ENCODE assay signal across 8 mouse cellular contexts in genomic region chr5:115300035-115300744, GRCm38 (mm10). TPM values are rescaled to one million over a fixed set of nuclear protein-coding genes. Genes with fewer than 3 reads are reported as not detected.
DNase-seq lines count a peak whose midpoint lies in the region; ATAC-seq and TF ChIP-seq lines count a peak whose summit lies in the region.

No protein-coding gene starts in this region.

- H3K9ac ChIP-seq in embryonic facial prominence, embryonic 13.5 days = peak overlapping the region; percentile 94
- H3K9ac ChIP-seq in heart, adult 2 months (ENCODE audit: low read depth, low read length) = peak overlapping the region; percentile 94
- H3K9ac ChIP-seq in limb, embryonic 14.5 days (ENCODE audit: low read depth, low read length, severe bottlenecking) = peak overlapping the region; percentile 88
- peak overlapping the region; percentile 85 for H3K9ac ChIP-seq in midbrain, embryonic 14.5 days (replicated peaks; ENCODE audit: low read length)

- H3K9me3 ChIP-seq in embryonic facial prominence, embryonic 13.5 days = no peaks in the 10 kb centered on the region
- H3K9me3 ChIP-seq in limb, embryonic 14.5 days (ENCODE audit: control insufficient read depth, low read length) = no peaks in the 10 kb centered on the region
- H3K9me3 ChIP-seq in midbrain, embryonic 14.5 days (ENCODE audit: control insufficient read depth, low read length) = no peaks in the 10 kb centered on the region

- DNase-seq in adrenal gland, postnatal 14 days = peak; percentile 69
- DNase-seq in heart, adult 2 months = peak in 1 of 2 experiments; percentile 72
- DNase-seq in kidney, adult 18-20 months = peak; percentile 72
- DNase-seq in limb, embryonic 14.5 days (ENCODE audit: low spot score) = peak; percentile 76
- peak; percentile 86 for DNase-seq in midbrain, embryonic 14.5 days
- DNase-seq in telencephalon, adult 2 months (ENCODE audit: low read depth, low spot score) = peak; percentile 93

- TF ChIP-seq CTCF in heart, adult 2 months (IDR thresholded peaks at IDR 0.05) = peak; percentile 45

- TF ChIP-seq EP300 in heart, adult 2 months (IDR thresholded peaks at IDR 0.05; ENCODE audit: insufficient read depth, low read depth, low read length) = no peak

- intact Hi-C loops in heart, adult 2 months (cut with DNase I) = loop anchor here (2.0 kb wide), 5 partner anchors 19 to 49 kb away; partner anchors contain the start of genes Cox6a1, Rnf10 and Srsf9

- H3K4me1 ChIP-seq in embryonic facial prominence, embryonic 13.5 days = peaks cover 34% of the 10 kb centered on the region
- H3K4me1 ChIP-seq in heart, adult 2 months (ENCODE audit: control insufficient read depth, insufficient read depth, low read length) = peaks cover 2% of the 10 kb centered on the region; the same call in 1 of the 2 replicates
- peaks cover 12% of the 10 kb centered on the region; the same call in 1 of the 2 replicates for H3K4me1 ChIP-seq in limb, embryonic 14.5 days (ENCODE audit: control insufficient read depth, insufficient read depth, low read length)
- H3K4me1 ChIP-seq in midbrain, embryonic 14.5 days (ENCODE audit: control insufficient read depth, insufficient read depth, low read length) = peaks cover 19% of the 10 kb centered on the region

- no peaks in the 10 kb centered on the region for H3K27me3 ChIP-seq in embryonic facial prominence, embryonic 13.5 days
- no peaks in the 10 kb centered on the region for H3K27me3 ChIP-seq in heart, adult 2 months (ENCODE audit: control insufficient read depth, insufficient read depth, low read length)
- H3K27me3 ChIP-seq in limb, embryonic 14.5 days (ENCODE audit: control insufficient read depth, insufficient read depth, low read length) = no peaks in the 10 kb centered on the region
- peaks cover 4% of the 10 kb centered on the region; the same call in 1 of the 2 replicates for H3K27me3 ChIP-seq in midbrain, embryonic 14.5 days (ENCODE audit: control insufficient read depth, insufficient read depth, low read length)

- WGBS in embryonic facial prominence, embryonic 13.5 days = under 1% methylated on average over 45 of the region's 46 CpGs
- 1% methylated on average over 46 of the region's 46 CpGs for WGBS in heart, adult 2 months
- WGBS in limb, embryonic 14.5 days = under 1% methylated on average over 40 of the region's 46 CpGs
- under 1% methylated on average over 46 of the region's 46 CpGs for WGBS in midbrain, embryonic 14.5 days

- ATAC-seq in CD4-positive, CD25-positive, alpha-beta regulatory T cell, adult 4 months = peak; percentile 46
- peak; percentile 11; the same call in 1 of the 2 replicates for ATAC-seq in embryonic facial prominence, embryonic 13.5 days (ENCODE audit: insufficient number of reproducible peaks, insufficient read depth, low FRiP score, low TSS enrichment, low read depth)
- no peak; the same call in 1 of the 2 replicates for ATAC-seq in limb, embryonic 14.5 days (ENCODE audit: low FRiP score, low read depth)
- peak; percentile 49 for ATAC-seq in midbrain, embryonic 14.5 days (ENCODE audit: low FRiP score, low TSS enrichment)

- no peaks in the 10 kb centered on the region for H3K79me2 ChIP-seq in heart, adult 2 months (replicated peaks; ENCODE audit: control insufficient read depth, insufficient read depth, low read length)

- peaks cover 40% of the 10 kb centered on the region for H3K36me3 ChIP-seq in embryonic facial prominence, embryonic 13.5 days
- peaks cover 12% of the 10 kb centered on the region for H3K36me3 ChIP-seq in heart, adult 2 months (ENCODE audit: control insufficient read depth, insufficient read depth, low read length)
- peaks cover 43% of the 10 kb centered on the region for H3K36me3 ChIP-seq in limb, embryonic 14.5 days (ENCODE audit: control insufficient read depth, insufficient read depth, low read length)
- peaks cover 40% of the 10 kb centered on the region for H3K36me3 ChIP-seq in midbrain, embryonic 14.5 days (ENCODE audit: control insufficient read depth, insufficient read depth, low read length)

- peak overlapping the region; percentile 95 for H3K27ac ChIP-seq in embryonic facial prominence, embryonic 13.5 days
- H3K27ac ChIP-seq in heart, adult 2 months = peak overlapping the region; percentile 89
- H3K27ac ChIP-seq in limb, embryonic 14.5 days (replicated peaks; ENCODE audit: low read depth, low read length) = peak overlapping the region; percentile 89
- peak overlapping the region; percentile 89 for H3K27ac ChIP-seq in midbrain, embryonic 14.5 days (replicated peaks; ENCODE audit: low read depth, low read length)

- H3K4me2 ChIP-seq in embryonic facial prominence, embryonic 13.5 days = peak overlapping the region; percentile 78
- peak overlapping the region; percentile 76 for H3K4me2 ChIP-seq in limb, embryonic 14.5 days (replicated peaks; ENCODE audit: low read depth, low read length, severe bottlenecking)
- peak overlapping the region; percentile 87 for H3K4me2 ChIP-seq in midbrain, embryonic 14.5 days (ENCODE audit: low read length)

- TF ChIP-seq POLR2A in heart, adult 2 months (IDR thresholded peaks at IDR 0.05; ENCODE audit: insufficient read depth, low read depth, low read length) = no peak
- no peak for TF ChIP-seq POLR2A in limb, embryonic 14.5 days (IDR thresholded peaks at IDR 0.05; ENCODE audit: borderline replicate concordance, extremely low read depth, insufficient read depth, insufficient read length)

- peak overlapping the region; percentile 90 for H3K4me3 ChIP-seq in embryonic facial prominence, embryonic 13.5 days
- H3K4me3 ChIP-seq in heart, adult 2 months = peak overlapping the region; percentile 96
- H3K4me3 ChIP-seq in limb, embryonic 14.5 days (replicated peaks; ENCODE audit: low read length) = peak overlapping the region; percentile 91
- peak overlapping the region; percentile 80 for H3K4me3 ChIP-seq in midbrain, embryonic 14.5 days (replicated peaks; ENCODE audit: low read depth, low read length)

RNA-seq across cellular contexts. Expression of gene Dynll1, which starts 0.6 kb away (rescaled TPM):
- polyA plus RNA-seq in CD4-positive, CD25-positive, alpha-beta regulatory T cell, adult 4 months (2017; shearing (Covaris generic)) = 100 to 1,000 TPM; 272 to 484 TPM
- total RNA-seq in adrenal gland, postnatal 14 days (2021) = 283 and 320 TPM in 2 replicates
- polyA plus RNA-seq in embryonic facial prominence, embryonic 13.5 days (2015; fragmentation: Nextera tagmentation; extraction: Ambion mirVana) = 1,732 and 1,829 TPM in 2 replicates
- total RNA-seq in heart, adult 2 months (2021) = 10 to 100 TPM; 65.1 to 85.6 TPM
- 65.2 and 83.8 TPM in 2 replicates for polyA plus RNA-seq in heart, adult 2 months (2012; rRNA removed)
- 503 and 1,052 TPM in 2 replicates for polyA plus RNA-seq in limb, embryonic 14.5 days (2012; rRNA removed)
- polyA plus RNA-seq in limb, embryonic 14.5 days (2014; fragmentation: Nextera tagmentation; extraction: Ambion mirVana) = 1,814 and 1,833 TPM in 2 replicates
- 1,201 and 1,312 TPM in 2 replicates for polyA plus RNA-seq in midbrain, embryonic 14.5 days (2014; fragmentation: Nextera tagmentation; extraction: Ambion mirVana)

RNA-seq across cellular contexts. Expression of gene Coq5, which starts 20.7 kb away (rescaled TPM):
- 10 to 100 TPM; 32.2 to 43.3 TPM for polyA plus RNA-seq in CD4-positive, CD25-positive, alpha-beta regulatory T cell, adult 4 months (2017; shearing (Covaris generic))
- total RNA-seq in adrenal gland, postnatal 14 days (2021) = 80.4 and 83.1 TPM in 2 replicates
- polyA plus RNA-seq in embryonic facial prominence, embryonic 13.5 days (2015; fragmentation: Nextera tagmentation; extraction: Ambion mirVana) = 42.5 and 43.2 TPM in 2 replicates
- 100 to 1,000 TPM; 140 to 146 TPM for total RNA-seq in heart, adult 2 months (2021)
- polyA plus RNA-seq in heart, adult 2 months (2012; rRNA removed) = 57.1 and 84.0 TPM in 2 replicates
- 11.5 and 13.7 TPM in 2 replicates for polyA plus RNA-seq in limb, embryonic 14.5 days (2012; rRNA removed)
- 38.5 and 39.9 TPM in 2 replicates for polyA plus RNA-seq in limb, embryonic 14.5 days (2014; fragmentation: Nextera tagmentation; extraction: Ambion mirVana)
- polyA plus RNA-seq in midbrain, embryonic 14.5 days (2014; fragmentation: Nextera tagmentation; extraction: Ambion mirVana) = 49.6 and 50.0 TPM in 2 replicates

RNA-seq across cellular contexts. Expression of gene Srsf9, which starts 26.8 kb away (rescaled TPM):
- 10 to 100 TPM; 13.9 to 26.3 TPM for polyA plus RNA-seq in CD4-positive, CD25-positive, alpha-beta regulatory T cell, adult 4 months (2017; shearing (Covaris generic))
- total RNA-seq in adrenal gland, postnatal 14 days (2021) = 71.3 and 78.3 TPM in 2 replicates
- polyA plus RNA-seq in embryonic facial prominence, embryonic 13.5 days (2015; fragmentation: Nextera tagmentation; extraction: Ambion mirVana) = 343 and 378 TPM in 2 replicates
- 10 to 100 TPM; 14.9 to 16.1 TPM for total RNA-seq in heart, adult 2 months (2021)
- 11.8 and 15.3 TPM in 2 replicates for polyA plus RNA-seq in heart, adult 2 months (2012; rRNA removed)
- polyA plus RNA-seq in limb, embryonic 14.5 days (2012; rRNA removed) = 132 and 137 TPM in 2 replicates
- polyA plus RNA-seq in limb, embryonic 14.5 days (2014; fragmentation: Nextera tagmentation; extraction: Ambion mirVana) = 252 and 271 TPM in 2 replicates
- polyA plus RNA-seq in midbrain, embryonic 14.5 days (2014; fragmentation: Nextera tagmentation; extraction: Ambion mirVana) = 132 and 150 TPM in 2 replicates

RNA-seq across cellular contexts. Expression of gene Rnf10, which starts 27.5 kb away (rescaled TPM):
- 10 to 100 TPM; 30.5 to 36.5 TPM for polyA plus RNA-seq in CD4-positive, CD25-positive, alpha-beta regulatory T cell, adult 4 months (2017; shearing (Covaris generic))
- 259 and 262 TPM in 2 replicates for total RNA-seq in adrenal gland, postnatal 14 days (2021)
- polyA plus RNA-seq in embryonic facial prominence, embryonic 13.5 days (2015; fragmentation: Nextera tagmentation; extraction: Ambion mirVana) = 129 and 136 TPM in 2 replicates
- total RNA-seq in heart, adult 2 months (2021) = 100 to 1,000 TPM; 391 to 397 TPM
- polyA plus RNA-seq in heart, adult 2 months (2012; rRNA removed) = 175 and 205 TPM in 2 replicates
- 163 and 180 TPM in 2 replicates for polyA plus RNA-seq in limb, embryonic 14.5 days (2012; rRNA removed)
- 86.7 and 95.6 TPM in 2 replicates for polyA plus RNA-seq in limb, embryonic 14.5 days (2014; fragmentation: Nextera tagmentation; extraction: Ambion mirVana)
- polyA plus RNA-seq in midbrain, embryonic 14.5 days (2014; fragmentation: Nextera tagmentation; extraction: Ambion mirVana) = 96.5 and 122 TPM in 2 replicates

RNA-seq across cellular contexts. Expression of gene Gatc, which starts 40.8 kb away (rescaled TPM):
- 10 to 100 TPM; 11.8 to 13.6 TPM for polyA plus RNA-seq in CD4-positive, CD25-positive, alpha-beta regulatory T cell, adult 4 months (2017; shearing (Covaris generic))
- 21.2 and 23.9 TPM in 2 replicates for total RNA-seq in adrenal gland, postnatal 14 days (2021)
- 31.1 and 32.1 TPM in 2 replicates for polyA plus RNA-seq in embryonic facial prominence, embryonic 13.5 days (2015; fragmentation: Nextera tagmentation; extraction: Ambion mirVana)
- 10 to 100 TPM; 18.1 to 19.8 TPM for total RNA-seq in heart, adult 2 months (2021)
- 18.2 and 19.9 TPM in 2 replicates for polyA plus RNA-seq in heart, adult 2 months (2012; rRNA removed)
- polyA plus RNA-seq in limb, embryonic 14.5 days (2012; rRNA removed) = 23.7 TPM in 2 replicates
- polyA plus RNA-seq in limb, embryonic 14.5 days (2014; fragmentation: Nextera tagmentation; extraction: Ambion mirVana) = 29.6 and 33.3 TPM in 2 replicates
- 38.2 and 43.4 TPM in 2 replicates for polyA plus RNA-seq in midbrain, embryonic 14.5 days (2014; fragmentation: Nextera tagmentation; extraction: Ambion mirVana)
